ENCODE assay signal across 9 mouse cellular contexts in the genomic region with DNA sequence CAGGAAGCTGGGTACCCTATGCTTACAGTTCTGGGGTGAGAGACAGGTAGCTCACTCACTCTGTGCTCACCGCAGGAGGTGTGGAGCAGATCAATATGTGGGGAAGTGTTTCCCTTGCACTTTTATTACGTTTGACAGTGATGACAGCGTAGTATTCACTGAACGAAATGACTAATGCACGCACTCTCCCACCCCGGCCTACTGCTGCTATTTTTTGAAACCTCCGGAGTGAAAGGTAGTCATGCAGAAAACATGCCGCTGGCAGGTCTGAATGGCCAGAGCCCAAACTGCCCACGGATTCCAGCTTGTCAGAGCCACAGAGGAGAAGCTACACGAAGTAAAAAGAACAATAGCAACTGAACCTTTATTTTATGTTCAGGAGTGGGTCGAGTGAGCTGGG.
DNase-seq lines count a peak whose midpoint lies in the region; ATAC-seq and TF ChIP-seq lines count a peak whose summit lies in the region.
"Had no signal": no experiment of that assay in that cellular context is flagged by ENCODE, and none has a peak within 500 bp of the region (broad histone marks: within the 10 kb centered on the region; RNA-seq: fewer than 3 reads in every experiment).

No protein-coding gene starts in this region.

- 0 out of 2 replicates have a peak overlapping the region, but pooled peaks have one; percentile 57 for H3K27ac ChIP-seq in hindbrain, embryonic 10.5 days
- H3K27ac ChIP-seq in hindbrain, embryonic 13.5 days, result no peak overlapping the region
- no peak overlapping the region for H3K27ac ChIP-seq in limb, embryonic 13.5 days
- H3K27ac ChIP-seq in thymus, adult 2 months (ENCODE audit: control insufficient read depth, insufficient read depth, low read length), result no peak overlapping the region

- DNase-seq in hindbrain, embryonic 10.5 days (ENCODE audit: low spot score), result peak; percentile 15
- DNase-seq in embryo, embryonic 11 days, result peak; percentile 43
- DNase-seq in heart, postnatal 10 days, result peak; percentile 30 to 38
- no peak for DNase-seq in thymus, adult 2 months
- no peak for DNase-seq in urinary bladder, postnatal 4 days (ENCODE audit: low spot score in 2 of 2)
- no peak for DNase-seq in frontal cortex, postnatal 14 days (ENCODE audit: low spot score in 2 of 2)
- DNase-seq: thymus, adult 18-20 months had no signal

- no peak overlapping the region for H3K4me3 ChIP-seq in hindbrain, embryonic 10.5 days
- no peak overlapping the region for H3K4me3 ChIP-seq in hindbrain, embryonic 13.5 days
- H3K4me3 ChIP-seq in limb, embryonic 13.5 days, result no peak overlapping the region
- no peak overlapping the region for H3K4me3 ChIP-seq in thymus, adult 2 months (ENCODE audit: control insufficient read depth, insufficient read depth, low read length)

- no peak for TF ChIP-seq CTCF in thymus, adult 2 months (IDR thresholded peaks at IDR 0.05; ENCODE audit: borderline replicate concordance, control insufficient read depth, extremely low read depth, insufficient read depth, low read length, poor library complexity)

- intact Hi-C loops in heart, postnatal 10 days (cut with DNase I), result no loop called here

- 18% methylated on average over 11 of the region's 11 CpGs for WGBS in hindbrain, embryonic 10.5 days
- 9% methylated on average over 11 of the region's 11 CpGs for WGBS in hindbrain, embryonic 13.5 days
- WGBS in limb, embryonic 13.5 days, result 31% methylated on average over 11 of the region's 11 CpGs
- WGBS in thymus, adult 2 months, result 74% methylated on average over 11 of the region's 11 CpGs

- no peaks in the 10 kb centered on the region for H3K9me3 ChIP-seq in hindbrain, embryonic 10.5 days
- no peaks in the 10 kb centered on the region for H3K9me3 ChIP-seq in hindbrain, embryonic 13.5 days
- H3K9me3 ChIP-seq in limb, embryonic 13.5 days, result no peaks in the 10 kb centered on the region

- ATAC-seq in hindbrain, embryonic 13.5 days (ENCODE audit: low FRiP score), result no peak
- no peak for ATAC-seq in limb, embryonic 13.5 days (ENCODE audit: low FRiP score, low read depth)

- no peak overlapping the region for H3K9ac ChIP-seq in hindbrain, embryonic 13.5 days
- H3K9ac ChIP-seq in limb, embryonic 13.5 days, result no peak overlapping the region

- peaks cover 20% of the 10 kb centered on the region for H3K4me1 ChIP-seq in hindbrain, embryonic 10.5 days (replicated peaks)
- H3K4me1 ChIP-seq in hindbrain, embryonic 13.5 days (replicated peaks), result peaks cover 10% of the 10 kb centered on the region
- peaks cover 18% of the 10 kb centered on the region for H3K4me1 ChIP-seq in limb, embryonic 13.5 days
- H3K4me1 ChIP-seq in thymus, adult 2 months (replicated peaks; ENCODE audit: control insufficient read depth, insufficient read depth, low read length), result no peaks in the 10 kb centered on the region

- TF ChIP-seq POLR2A in thymus, adult 2 months (IDR thresholded peaks at IDR 0.05; ENCODE audit: control insufficient read depth, extremely low read depth, insufficient read depth, low read length, poor library complexity), result no peak

- no peaks in the 10 kb centered on the region for H3K27me3 ChIP-seq in hindbrain, embryonic 10.5 days (ENCODE audit: insufficient read depth, poor library complexity, severe bottlenecking)
- H3K27me3 ChIP-seq in hindbrain, embryonic 13.5 days, result peaks cover 12% of the 10 kb centered on the region
- H3K27me3 ChIP-seq in limb, embryonic 13.5 days, result peaks cover 48% of the 10 kb centered on the region
- H3K27me3 ChIP-seq in thymus, adult 2 months (ENCODE audit: control insufficient read depth, insufficient read depth, low read length), result no peaks in the 10 kb centered on the region

- H3K36me3 ChIP-seq in hindbrain, embryonic 10.5 days, result no peaks in the 10 kb centered on the region
- no peaks in the 10 kb centered on the region for H3K36me3 ChIP-seq in hindbrain, embryonic 13.5 days
- no peaks in the 10 kb centered on the region for H3K36me3 ChIP-seq in limb, embryonic 13.5 days
- no peaks in the 10 kb centered on the region for H3K36me3 ChIP-seq in thymus, adult 2 months (ENCODE audit: control insufficient read depth, insufficient read depth, low read length)

- H3K4me2 ChIP-seq in hindbrain, embryonic 13.5 days, result no peak overlapping the region
- H3K4me2 ChIP-seq in limb, embryonic 13.5 days (replicated peaks), result peak overlapping the region; percentile 44

Comparison
In these comparisons a context has a peak if more than half of its experiments do, and no peak if none do; other contexts are left out.
1. DNase-seq: peak in hindbrain, embryonic 10.5 days (single experiment), embryo, embryonic 11 days (single experiment) and heart, postnatal 10 days (2 of 2); none in thymus, adult 2 months (single experiment), urinary bladder, postnatal 4 days (0 of 2) and frontal cortex, postnatal 14 days (0 of 2).